Mouse (Mus musculus) stomach, embryonic 14.5 days (tissue): ENCODE data around the gene Smg9. TPM values are rescaled to one million over a fixed set of nuclear protein-coding genes. Genes with fewer than 3 reads are reported as not detected.

ENCODE experiments used
- ATAC-seq: fragments of 200-750 bp; cut with Nextera tagmentation; 2 replicates; pipeline ENCODE4 v1.8.0; 2017; ENCODE audit warnings: low read depth, moderate TSS enrichment; ENCODE audit not compliant: insufficient number of reproducible peaks, insufficient read depth, low FRiP score
- H3K27ac ChIP-seq: fragments of 300-500 bp; sonication (generic); 2 replicates; pipeline ENCODE4 v1.5.1; 2014; ENCODE audit warnings: mild to moderate bottlenecking, low read length, moderate library complexity, mixed read lengths
- H3K27me3 ChIP-seq: fragments of 300-500 bp; sonication (generic); 2 replicates; pipeline ENCODE4 v1.6.1; 2014; ENCODE audit warnings: low read length, control low read depth, mixed read lengths; ENCODE audit not compliant: control insufficient read depth, insufficient read depth
- H3K36me3 ChIP-seq: fragments of 300-500 bp; sonication (generic); 2 replicates; pipeline ENCODE4 v1.6.1; 2014; ENCODE audit warnings: mild to moderate bottlenecking, control low read depth, low read length, moderate library complexity, mixed read lengths; ENCODE audit not compliant: control insufficient read depth, insufficient read depth
- H3K4me1 ChIP-seq: fragments of 300-500 bp; sonication (generic); 2 replicates; pipeline ENCODE4 v1.6.1; 2014; ENCODE audit warnings: low read length, control low read depth, mixed read lengths; ENCODE audit not compliant: control insufficient read depth, insufficient read depth
- H3K4me2 ChIP-seq: fragments of 300-500 bp; sonication (generic); replicated peaks from 2 replicates; pipeline ENCODE4 v1.6.1; 2014; ENCODE audit warnings: low read depth, low read length, control low read depth
- H3K4me3 ChIP-seq: fragments of 300-500 bp; sonication (generic); 2 replicates; pipeline ENCODE4 v1.5.1; 2014; ENCODE audit warnings: low read depth, low read length, control low read depth
- H3K9ac ChIP-seq: fragments of 300-500 bp; sonication (generic); replicated peaks from 2 replicates; pipeline ENCODE4 v1.6.1; 2014; ENCODE audit warnings: low read depth, mild to moderate bottlenecking, control low read depth, low read length, moderate library complexity, mixed read lengths
- H3K9me3 ChIP-seq: fragments of 300-500 bp; sonication (generic); 2 replicates; pipeline ENCODE4 v1.6.1; 2016; ENCODE audit warnings: low read depth, low read length, control low read depth; ENCODE audit not compliant: control insufficient read depth
- WGBS: fragments of 180-500 bp; shearing (Covaris S2); extraction: QIAGEN DNeasy Blood & Tissue Kit; methylation state at CpG from one replicate; pipeline ENCODE4 v1.1.7; 2014; 5-methylcytosine and 5-hydroxymethylcytosine counted together
- polyA plus RNA-seq: library from polyadenylated mRNA; unstranded; fragments of >200 nt; fragmentation: Nextera tagmentation; extraction: Ambion mirVana; gene quantifications from 2 replicates; pipeline ENCODE4 v1.2.1, GENCODE M21; 2014

Gene Smg9
- polyA plus RNA-seq, 1 experiment from 2014 or later, result 26.6 TPM

DNA sequence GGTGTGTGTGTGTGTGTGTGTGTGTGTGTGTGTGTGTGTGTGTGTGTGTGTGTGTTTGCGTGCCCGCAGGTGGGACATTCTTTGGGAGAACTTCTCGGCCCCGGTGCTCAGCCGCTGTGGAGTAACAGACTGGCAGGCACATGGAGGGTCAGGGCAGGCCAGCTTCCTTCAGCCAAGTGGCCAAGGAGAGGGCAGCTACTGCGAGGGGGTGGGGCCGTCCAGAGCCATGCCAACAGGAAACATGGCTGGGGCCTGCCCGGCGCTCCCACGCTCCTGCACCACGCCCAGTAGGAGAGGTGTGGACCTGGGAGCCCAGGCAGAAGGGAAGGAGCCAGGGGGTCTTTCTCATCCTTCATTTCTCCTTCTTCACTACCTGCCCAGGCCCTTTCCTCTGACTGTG, 27.1 kb upstream of the Smg9 start:
- Histone ChIP-seq H3K27ac (no peak overlapping the region), H3K9me3 (no peaks in the 10 kb centered on the region), H3K9ac (no peak overlapping the region), H3K27me3 (no peaks in the 10 kb centered on the region), H3K4me2 (no peak overlapping the region), H3K4me3 (no peak overlapping the region), H3K4me1 (0 out of 2 replicates have a peak, but pooled peaks cover 3% of the 10 kb centered on the region), H3K36me3 (no peaks in the 10 kb centered on the region)
- 0 out of 2 replicates have a peak, but pooled peaks have one; percentile 30 for ATAC-seq
- WGBS, result 68% methylated on average over 10 of the region's 11 CpGs

DNA sequence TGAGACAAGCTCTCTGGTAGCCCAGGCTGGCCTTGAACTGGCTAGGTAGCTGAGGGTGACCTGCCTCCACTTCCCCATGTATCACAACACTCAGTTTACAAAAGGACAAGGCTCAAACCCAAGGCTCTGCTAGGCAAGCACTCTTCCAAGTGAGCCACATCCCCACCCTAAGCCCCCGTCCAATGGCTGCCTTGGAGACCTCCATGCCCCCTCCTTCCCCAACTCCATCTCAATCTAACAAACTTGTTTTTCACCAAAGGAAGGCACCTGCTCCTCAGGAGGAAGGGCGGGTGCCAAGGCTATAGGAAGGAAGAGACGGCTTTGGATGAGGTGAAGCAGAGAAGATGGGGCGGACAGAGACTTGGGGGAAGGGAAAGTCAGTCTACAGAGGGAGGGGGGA, 26.6 kb upstream of the Smg9 start:
- Histone ChIP-seq H3K36me3 (no peaks in the 10 kb centered on the region), H3K4me1 (0 out of 2 replicates have a peak, but pooled peaks cover 3% of the 10 kb centered on the region), H3K27me3 (no peaks in the 10 kb centered on the region), H3K4me2 (no peak overlapping the region), H3K9ac (no peak overlapping the region), H3K4me3 (no peak overlapping the region), H3K9me3 (no peaks in the 10 kb centered on the region), H3K27ac (no peak overlapping the region)
- no peak for ATAC-seq
- WGBS, result 61% methylated on average over 4 of the region's 4 CpGs

DNA sequence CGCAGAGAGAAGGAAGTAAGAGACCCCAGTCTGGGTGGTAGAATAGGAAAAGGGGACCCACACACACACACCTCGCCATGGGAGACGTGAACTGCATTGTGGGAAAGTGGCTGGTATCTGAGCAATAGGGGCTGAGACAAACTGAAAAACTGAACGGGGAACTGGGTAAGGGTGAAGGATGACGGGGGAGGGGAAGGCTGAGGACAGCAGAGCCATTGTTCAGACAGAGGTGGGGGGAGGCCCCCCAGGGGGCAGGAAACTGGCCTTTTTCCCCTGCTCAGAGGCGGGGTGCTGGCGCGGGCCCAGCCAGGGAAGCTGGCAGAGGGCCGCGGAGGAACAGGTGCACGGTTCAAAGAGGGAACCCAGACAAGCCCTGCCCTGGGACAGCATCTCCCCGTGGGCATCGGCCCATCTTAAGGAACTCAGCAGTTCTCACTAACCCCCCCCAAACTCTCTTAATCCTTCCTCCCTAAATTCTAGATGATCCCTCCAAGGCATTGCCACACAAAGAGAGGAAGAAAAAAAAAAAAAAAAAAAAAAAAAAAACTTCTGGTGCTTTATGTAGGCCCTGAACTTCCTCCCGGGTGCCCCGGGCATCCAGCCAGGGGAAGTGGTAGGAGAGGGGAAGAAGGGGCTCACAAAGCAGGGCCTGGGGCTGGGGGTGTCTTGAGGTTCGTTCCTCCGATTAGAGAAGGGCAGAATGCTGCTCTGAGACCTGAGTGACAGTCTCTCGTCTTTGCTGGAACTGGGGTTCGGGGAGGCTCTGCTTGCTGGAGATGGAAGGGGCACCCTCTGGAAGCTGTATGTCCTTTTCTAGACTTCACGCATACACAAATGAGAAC, 25.7 kb upstream of the Smg9 start:
- WGBS, result 37% methylated on average over 20 of the region's 20 CpGs
- H3K9me3 ChIP-seq, result no peaks in the 10 kb centered on the region
- no peak for ATAC-seq
- H3K27me3 ChIP-seq, result no peaks in the 10 kb centered on the region
- no peak overlapping the region; the same call in 1 of the 2 replicates for H3K27ac ChIP-seq
- 0 out of 2 replicates have a peak, but pooled peaks cover 3% of the 10 kb centered on the region for H3K4me1 ChIP-seq
- no peak overlapping the region; the same call in 1 of the 2 replicates for H3K4me2 ChIP-seq
- no peaks in the 10 kb centered on the region for H3K36me3 ChIP-seq
- H3K4me3 ChIP-seq, result no peak overlapping the region
- H3K9ac ChIP-seq, result no peak overlapping the region

DNA sequence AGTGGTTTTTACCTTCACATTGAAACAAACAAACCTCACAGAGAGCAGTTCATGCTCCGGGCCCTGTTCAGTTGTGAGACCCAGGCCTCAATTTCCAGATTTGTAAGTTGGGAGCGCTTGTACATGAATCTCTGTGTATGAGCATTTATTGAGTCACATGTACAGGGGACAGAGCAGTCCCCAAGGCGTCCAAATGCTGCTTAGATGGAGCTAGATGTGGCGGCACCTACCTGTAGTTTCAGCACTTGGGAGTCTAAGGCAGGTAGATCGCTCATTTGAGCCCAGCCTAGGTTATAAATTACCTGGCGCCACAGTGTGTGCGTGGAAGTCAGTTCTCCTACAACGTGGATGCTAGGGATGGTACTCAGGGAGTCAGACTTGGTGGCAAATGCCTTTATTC, 23.0 kb upstream of the Smg9 start:
- Histone ChIP-seq H3K27me3 (no peaks in the 10 kb centered on the region), H3K4me3 (no peak overlapping the region), H3K9me3 (no peaks in the 10 kb centered on the region), H3K4me1 (peaks cover 11% of the 10 kb centered on the region; the same call in 1 of the 2 replicates), H3K9ac (no peak overlapping the region), H3K4me2 (no peak overlapping the region), H3K36me3 (no peaks in the 10 kb centered on the region), H3K27ac (no peak overlapping the region)
- 84% methylated on average over 8 of the region's 8 CpGs for WGBS
- ATAC-seq, result no peak

DNA sequence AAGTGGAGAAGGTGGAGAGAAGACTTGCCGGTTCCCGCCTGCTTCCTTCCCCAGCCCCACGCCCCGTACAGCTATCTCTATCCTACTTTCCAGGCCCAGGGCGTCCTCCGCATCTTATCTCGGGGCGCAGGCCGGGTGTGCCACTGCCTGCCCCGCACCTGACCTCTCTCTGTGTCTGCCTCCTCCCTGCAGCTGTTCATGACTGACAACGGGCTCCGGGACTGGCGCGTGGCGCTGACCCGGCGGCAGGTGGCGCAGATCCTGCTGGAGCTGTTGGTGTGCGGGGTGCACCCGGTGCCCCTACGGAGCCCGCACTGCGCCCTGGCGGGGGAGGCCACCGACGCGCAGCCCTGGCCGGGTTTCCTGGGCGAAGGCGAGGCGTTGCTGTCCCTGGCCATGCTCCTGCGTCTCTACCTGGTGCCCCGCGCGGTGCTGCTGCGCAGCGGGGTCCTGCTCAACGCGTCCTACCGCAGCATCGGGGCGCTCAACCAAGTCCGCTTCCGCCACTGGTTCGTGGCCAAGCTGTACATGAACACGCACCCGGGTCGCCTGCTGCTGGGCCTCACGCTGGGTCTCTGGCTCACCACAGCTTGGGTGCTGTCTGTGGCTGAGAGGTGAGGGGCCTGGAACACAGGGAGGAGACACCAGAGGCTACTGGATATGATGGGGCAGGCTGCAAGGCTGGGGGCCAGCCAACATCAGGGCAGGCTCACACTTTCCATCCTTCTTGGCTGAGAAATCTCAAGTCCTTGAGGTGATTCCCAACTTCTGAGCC, 22.1 kb upstream of the Smg9 start:
- 7% methylated on average over 49 of the region's 49 CpGs for WGBS
- H3K9ac ChIP-seq, result no peak overlapping the region
- H3K4me3 ChIP-seq, result peak overlapping the region; percentile 18; the same call in 1 of the 2 replicates
- H3K4me1 ChIP-seq, result peaks cover 11% of the 10 kb centered on the region; the same call in 1 of the 2 replicates
- H3K36me3 ChIP-seq, result no peaks in the 10 kb centered on the region
- H3K4me2 ChIP-seq, result peak overlapping the region; percentile 57
- H3K9me3 ChIP-seq, result no peaks in the 10 kb centered on the region
- H3K27me3 ChIP-seq, result no peaks in the 10 kb centered on the region
- peak overlapping the region; percentile 33; the same call in 1 of the 2 replicates for H3K27ac ChIP-seq
- ATAC-seq, result peak; percentile 88

DNA sequence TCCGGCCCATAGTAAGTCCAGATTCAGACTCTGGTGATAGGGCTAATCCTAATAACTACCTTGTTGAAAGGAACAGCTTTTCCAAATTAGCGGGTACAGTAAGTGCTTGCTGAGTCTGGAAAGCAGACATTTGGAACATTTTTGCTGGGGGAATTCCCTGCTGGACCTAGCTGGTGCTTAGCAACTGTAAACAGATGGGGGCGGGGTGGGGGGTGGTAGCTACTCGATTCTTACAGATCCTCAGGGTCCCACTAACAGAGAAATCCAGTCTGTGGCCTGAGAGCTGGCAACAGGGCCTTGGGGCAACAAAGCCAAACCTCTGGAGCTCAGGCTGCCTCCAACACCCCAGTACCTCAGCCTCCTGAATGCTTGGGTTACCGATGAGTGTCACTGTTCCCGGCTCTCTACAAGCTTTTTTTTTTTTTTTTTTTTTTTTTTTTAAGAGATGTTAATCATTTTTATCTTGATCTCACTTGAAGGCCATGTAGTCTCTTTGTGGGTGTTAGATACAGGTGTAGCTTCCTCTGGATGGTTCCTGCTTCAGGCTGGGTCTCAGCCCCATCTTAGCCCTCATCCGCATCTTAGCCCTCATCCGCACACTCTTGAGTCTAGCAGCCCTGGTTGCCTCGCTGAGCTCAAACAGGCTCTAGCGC, 21.2 kb upstream of the Smg9 start:
- H3K9ac ChIP-seq, result no peak overlapping the region
- ATAC-seq, result no peak
- 63% methylated on average over 10 of the region's 10 CpGs for WGBS

DNA sequence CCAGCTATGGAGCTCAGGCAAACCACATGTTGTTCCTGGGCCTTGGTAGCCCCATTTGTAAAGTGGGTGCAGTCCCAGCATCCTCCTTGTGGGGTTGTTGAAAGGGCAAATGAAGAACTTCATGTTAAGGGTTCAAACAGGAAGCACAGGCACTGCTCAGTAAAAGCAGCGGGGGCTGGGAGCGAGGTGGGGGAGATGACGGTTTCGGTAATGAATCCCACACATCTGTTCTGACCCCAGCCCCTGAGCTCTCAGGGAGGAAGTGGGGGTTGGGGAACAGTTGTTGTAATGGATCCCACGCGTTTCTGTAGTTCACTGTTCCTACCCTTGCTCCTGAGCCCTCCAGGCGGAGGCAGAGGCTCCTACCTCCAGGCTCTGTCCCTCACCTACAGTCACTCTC, 19.5 kb upstream of the Smg9 start:
- no peak for ATAC-seq
- Histone ChIP-seq H3K9ac (no peak overlapping the region), H3K36me3 (no peaks in the 10 kb centered on the region), H3K27ac (no peak overlapping the region), H3K4me2 (no peak overlapping the region), H3K4me1 (peaks cover 8% of the 10 kb centered on the region; the same call in 1 of the 2 replicates), H3K27me3 (no peaks in the 10 kb centered on the region), H3K9me3 (no peaks in the 10 kb centered on the region), H3K4me3 (no peak overlapping the region)
- 35% methylated on average over 7 of the region's 7 CpGs for WGBS

More for the DNA sequence above, 21.2 kb upstream of the Smg9 start:
- H3K4me3 ChIP-seq, result no peak overlapping the region
- H3K36me3 ChIP-seq, result no peaks in the 10 kb centered on the region
- no peaks in the 10 kb centered on the region for H3K27me3 ChIP-seq
- no peak overlapping the region for H3K4me2 ChIP-seq
- H3K27ac ChIP-seq, result no peak overlapping the region
- no peaks in the 10 kb centered on the region for H3K9me3 ChIP-seq
- H3K4me1 ChIP-seq, result peaks cover 11% of the 10 kb centered on the region; the same call in 1 of the 2 replicates

DNA sequence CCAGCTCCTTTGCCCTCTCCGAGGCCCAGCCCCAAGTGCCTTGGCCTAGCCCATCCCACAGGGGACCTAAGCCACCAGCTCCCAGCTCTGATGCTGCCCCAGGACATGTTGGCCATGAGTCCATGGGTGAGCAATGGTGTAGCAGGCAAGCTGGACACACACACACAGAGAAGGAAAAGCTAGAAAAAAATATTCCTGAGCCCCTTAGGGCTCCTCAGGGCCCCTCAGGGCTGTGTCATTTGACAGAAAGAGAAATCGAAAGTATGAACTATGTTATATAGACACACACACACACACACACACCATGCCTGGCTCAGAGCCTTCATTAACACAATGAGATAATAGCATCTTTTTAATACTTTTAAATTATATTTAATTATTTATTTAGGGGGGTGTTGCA, 19.0 kb upstream of the Smg9 start:
- no peak overlapping the region for H3K27ac ChIP-seq
- no peak for ATAC-seq
- no peak overlapping the region for H3K4me3 ChIP-seq
- no peak overlapping the region for H3K9ac ChIP-seq
- peaks cover 8% of the 10 kb centered on the region; the same call in 1 of the 2 replicates for H3K4me1 ChIP-seq
- H3K9me3 ChIP-seq, result no peaks in the 10 kb centered on the region
- H3K4me2 ChIP-seq, result no peak overlapping the region
- WGBS, result 58% methylated on average over 2 of the region's 2 CpGs
- no peaks in the 10 kb centered on the region for H3K36me3 ChIP-seq
- H3K27me3 ChIP-seq, result no peaks in the 10 kb centered on the region
